Mouse (Mus musculus): Measurements from ENCODE around the gene Pnpo.

GRCm38 (mm10) chr11:96926587-96926986 lies 17.2 kb downstream of the Pnpo start:
- no peak for TF ChIP-seq POLR2A (IDR thresholded peaks at IDR 0.05; ENCODE audit: borderline replicate concordance, control insufficient read depth, low read depth, low read length)
- no peak for TF ChIP-seq CTCF (IDR thresholded peaks at IDR 0.05; ENCODE audit: control insufficient read depth, insufficient read depth, low read length)
